ENCODE assay signal across 23 mouse cellular contexts in the genomic region with DNA sequence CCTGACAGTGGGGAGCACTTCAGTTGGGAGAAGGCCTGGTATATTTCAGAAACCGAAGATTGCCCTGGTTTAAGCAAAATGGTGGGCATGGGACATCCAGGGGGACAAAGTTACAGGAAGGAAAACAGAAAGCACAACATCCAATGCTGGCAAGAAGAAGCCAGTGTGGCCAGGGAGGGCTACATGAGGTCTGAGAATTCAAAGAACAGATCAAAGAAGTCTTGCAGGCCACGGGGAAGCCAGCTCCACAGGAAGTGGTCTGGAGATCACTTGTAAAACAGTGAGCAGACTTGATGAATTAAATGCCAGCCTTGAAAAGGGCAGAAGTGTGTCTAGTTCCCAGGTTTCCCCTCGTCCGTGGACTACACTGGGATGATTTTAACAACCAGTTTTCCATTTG.
DNase-seq lines count a peak whose midpoint lies in the region; ATAC-seq and TF ChIP-seq lines count a peak whose summit lies in the region.
"Had no signal": no experiment of that assay in that cellular context is flagged by ENCODE, and none has a peak within 500 bp of the region (broad histone marks: within the 10 kb centered on the region; RNA-seq: fewer than 3 reads in every experiment).

No protein-coding gene starts in this region.

- H3K4me2 ChIP-seq in hindbrain, embryonic 12.5 days (replicated peaks), result no peak overlapping the region
- no peak overlapping the region for H3K4me2 ChIP-seq in hindbrain, embryonic 11.5 days (replicated peaks; ENCODE audit: low read depth, low read length)
- H3K4me2 ChIP-seq in intestine, embryonic 15.5 days (replicated peaks), result no peak overlapping the region
- no peak overlapping the region for H3K4me2 ChIP-seq in heart, embryonic 12.5 days
- H3K4me2 ChIP-seq: embryonic facial prominence, embryonic 12.5 days; lung, embryonic 15.5 days; midbrain, embryonic 13.5 days; stomach, embryonic 15.5 days had no signal

- H3K27me3 ChIP-seq in hindbrain, embryonic 12.5 days, result no peaks in the 10 kb centered on the region
- H3K27me3 ChIP-seq in hindbrain, embryonic 11.5 days (ENCODE audit: control insufficient read depth, insufficient read depth, low read length), result no peaks in the 10 kb centered on the region
- H3K27me3 ChIP-seq in limb, embryonic 10.5 days (ENCODE audit: low read depth, poor library complexity, severe bottlenecking), result no peaks in the 10 kb centered on the region
- H3K27me3 ChIP-seq in intestine, embryonic 15.5 days (replicated peaks), result no peaks in the 10 kb centered on the region
- H3K27me3 ChIP-seq in heart, embryonic 12.5 days (replicated peaks), result no peaks in the 10 kb centered on the region
- H3K27me3 ChIP-seq: embryonic facial prominence, embryonic 12.5 days; lung, embryonic 15.5 days; midbrain, embryonic 13.5 days; stomach, embryonic 15.5 days had no signal

- DNase-seq in hindbrain, embryonic 11.5 days (ENCODE audit: low spot score), result no peak
- DNase-seq in 416B (ENCODE audit: low read depth), result peak; percentile 9
- DNase-seq in limb, embryonic 10.5 days (ENCODE audit: low spot score), result peak; percentile 38
- no peak for DNase-seq in right cerebral cortex, postnatal 14 days
- DNase-seq: adrenal gland, postnatal 36 days; B cell, adult 2 months; cerebellum, adult 9-10 months; gastrocnemius, postnatal 14 days; heart, postnatal 14 days; kidney, adult 2 months; kidney, postnatal 25 days; liver; right cerebral cortex, adult 18-20 months; thymus, adult 2 months had no signal

- TF ChIP-seq POLR2A in cortical plate, adult 2 months (IDR thresholded peaks at IDR 0.05; ENCODE audit: extremely low read depth, insufficient read depth, low read length), result no peak

- H3K9ac ChIP-seq in hindbrain, embryonic 12.5 days, result no peak overlapping the region
- no peak overlapping the region for H3K9ac ChIP-seq in hindbrain, embryonic 11.5 days (ENCODE audit: low read depth, low read length)
- no peak overlapping the region for H3K9ac ChIP-seq in intestine, embryonic 15.5 days
- H3K9ac ChIP-seq in heart, embryonic 12.5 days, result no peak overlapping the region
- H3K9ac ChIP-seq: embryonic facial prominence, embryonic 12.5 days; lung, embryonic 15.5 days; midbrain, embryonic 13.5 days; stomach, embryonic 15.5 days had no signal

- H3K27ac ChIP-seq in hindbrain, embryonic 12.5 days, result 0 out of 2 replicates have a peak overlapping the region, but pooled peaks have one; percentile 1
- H3K27ac ChIP-seq in hindbrain, embryonic 11.5 days (ENCODE audit: low read depth, low read length), result no peak overlapping the region
- peak overlapping the region; percentile 65 for H3K27ac ChIP-seq in cortical plate, adult 2 months (ENCODE audit: insufficient read depth, low read length)
- H3K27ac ChIP-seq in limb, embryonic 10.5 days, result peak overlapping the region; percentile 74
- no peak overlapping the region for H3K27ac ChIP-seq in intestine, embryonic 15.5 days
- no peak overlapping the region for H3K27ac ChIP-seq in heart, embryonic 12.5 days (ENCODE audit: poor library complexity, severe bottlenecking)
- H3K27ac ChIP-seq: embryonic facial prominence, embryonic 12.5 days; lung, embryonic 15.5 days; midbrain, embryonic 13.5 days; stomach, embryonic 15.5 days had no signal

- H3K9me3 ChIP-seq in hindbrain, embryonic 12.5 days (replicated peaks), result no peaks in the 10 kb centered on the region
- H3K9me3 ChIP-seq in hindbrain, embryonic 11.5 days (ENCODE audit: control insufficient read depth, low read length), result no peaks in the 10 kb centered on the region
- H3K9me3 ChIP-seq in limb, embryonic 10.5 days (replicated peaks), result no peaks in the 10 kb centered on the region
- H3K9me3 ChIP-seq in intestine, embryonic 15.5 days, result no peaks in the 10 kb centered on the region
- H3K9me3 ChIP-seq in heart, embryonic 12.5 days (replicated peaks), result no peaks in the 10 kb centered on the region
- H3K9me3 ChIP-seq: embryonic facial prominence, embryonic 12.5 days; lung, embryonic 15.5 days; midbrain, embryonic 13.5 days; stomach, embryonic 15.5 days had no signal

- H3K4me3 ChIP-seq in hindbrain, embryonic 12.5 days, result no peak overlapping the region
- H3K4me3 ChIP-seq in hindbrain, embryonic 11.5 days (ENCODE audit: low read depth, low read length), result no peak overlapping the region
- no peak overlapping the region for H3K4me3 ChIP-seq in cortical plate, adult 2 months (ENCODE audit: insufficient read depth, low read length)
- H3K4me3 ChIP-seq in limb, embryonic 10.5 days, result no peak overlapping the region
- H3K4me3 ChIP-seq in intestine, embryonic 15.5 days (replicated peaks), result no peak overlapping the region
- no peak overlapping the region for H3K4me3 ChIP-seq in heart, embryonic 12.5 days
- H3K4me3 ChIP-seq: embryonic facial prominence, embryonic 12.5 days; lung, embryonic 15.5 days; midbrain, embryonic 13.5 days; stomach, embryonic 15.5 days had no signal

- 42% methylated on average over 4 of the region's 4 CpGs for WGBS in hindbrain, embryonic 12.5 days
- WGBS in hindbrain, embryonic 11.5 days, result 38% methylated on average over 4 of the region's 4 CpGs
- 21% methylated on average over 4 of the region's 4 CpGs for WGBS in limb, embryonic 10.5 days
- 39% methylated on average over 4 of the region's 4 CpGs for WGBS in intestine, embryonic 15.5 days
- WGBS in heart, embryonic 12.5 days, result 51% methylated on average over 4 of the region's 4 CpGs

- no peak for TF ChIP-seq CTCF in cortical plate, adult 2 months (IDR thresholded peaks at IDR 0.05; ENCODE audit: extremely low read depth, insufficient read depth, low read length)

- H3K4me1 ChIP-seq in hindbrain, embryonic 12.5 days, result peaks cover 3% of the 10 kb centered on the region; the same call in 1 of the 2 replicates
- no peaks in the 10 kb centered on the region for H3K4me1 ChIP-seq in hindbrain, embryonic 11.5 days (replicated peaks; ENCODE audit: control insufficient read depth, insufficient read depth, low read length)
- no peaks in the 10 kb centered on the region for H3K4me1 ChIP-seq in cortical plate, adult 2 months (ENCODE audit: control insufficient read depth, insufficient read depth, low read length)
- peaks cover 22% of the 10 kb centered on the region for H3K4me1 ChIP-seq in limb, embryonic 10.5 days
- no peaks in the 10 kb centered on the region for H3K4me1 ChIP-seq in intestine, embryonic 15.5 days (replicated peaks)
- no peaks in the 10 kb centered on the region for H3K4me1 ChIP-seq in heart, embryonic 12.5 days (replicated peaks)
- H3K4me1 ChIP-seq: lung, embryonic 15.5 days; midbrain, embryonic 13.5 days; stomach, embryonic 15.5 days had no signal

- H3K36me3 ChIP-seq in hindbrain, embryonic 12.5 days, result no peaks in the 10 kb centered on the region
- no peaks in the 10 kb centered on the region for H3K36me3 ChIP-seq in hindbrain, embryonic 11.5 days (ENCODE audit: control insufficient read depth, insufficient read depth, low read length)
- no peaks in the 10 kb centered on the region for H3K36me3 ChIP-seq in limb, embryonic 10.5 days
- H3K36me3 ChIP-seq in intestine, embryonic 15.5 days, result no peaks in the 10 kb centered on the region
- no peaks in the 10 kb centered on the region for H3K36me3 ChIP-seq in heart, embryonic 12.5 days
- H3K36me3 ChIP-seq: embryonic facial prominence, embryonic 12.5 days; lung, embryonic 15.5 days; midbrain, embryonic 13.5 days; stomach, embryonic 15.5 days had no signal

- ATAC-seq in hindbrain, embryonic 12.5 days (ENCODE audit: low FRiP score), result no peak
- ATAC-seq in hindbrain, embryonic 11.5 days (ENCODE audit: low FRiP score), result no peak
- no peak for ATAC-seq in intestine, embryonic 15.5 days
- no peak for ATAC-seq in heart, embryonic 12.5 days (ENCODE audit: insufficient number of reproducible peaks, low FRiP score)
- ATAC-seq: activated CD4-positive, CD25-positive, alpha-beta regulatory T cell, adult 4 months; midbrain, embryonic 13.5 days had no signal

Comparison
In these comparisons a context has a peak if more than half of its experiments do, and no peak if none do; other contexts are left out.
1. H3K27ac ChIP-seq: peak in hindbrain, embryonic 12.5 days (single experiment), cortical plate, adult 2 months (single experiment) and limb, embryonic 10.5 days (single experiment); none in hindbrain, embryonic 11.5 days (single experiment), intestine, embryonic 15.5 days (single experiment) and heart, embryonic 12.5 days (single experiment).
2. DNase-seq: peak in 416B (single experiment) and limb, embryonic 10.5 days (single experiment); none in hindbrain, embryonic 11.5 days (single experiment) and right cerebral cortex, postnatal 14 days (single experiment).